Mouse (Mus musculus) midbrain, embryonic 12.5 days (tissue): Measurements from ENCODE around the gene Atic. TPM values are rescaled to one million over a fixed set of nuclear protein-coding genes. Genes with fewer than 3 reads are reported as not detected.
A peak's percentile ranks its signal among the peaks of the same experiment; 100 is the strongest.

Experiments
- ATAC-seq: fragments of 200-750 bp; cut with Nextera tagmentation; 2 replicates; pipeline ENCODE4 v1.8.0; 2017; ENCODE audit warnings: low read depth, moderate TSS enrichment, moderate library complexity; ENCODE audit not compliant: low FRiP score
- H3K27ac ChIP-seq: fragments of 300-500 bp; sonication (generic); replicated peaks from 2 replicates; pipeline ENCODE4 v1.5.1; 2016; ENCODE audit warnings: mild to moderate bottlenecking
- H3K27me3 ChIP-seq: fragments of 300-500 bp; sonication (generic); 2 replicates; pipeline ENCODE4 v1.6.1; 2016; ENCODE audit warnings: mild to moderate bottlenecking
- H3K36me3 ChIP-seq: fragments of 300-500 bp; sonication (generic); 2 replicates; pipeline ENCODE4 v1.6.1; 2016
- H3K4me1 ChIP-seq: fragments of 300-500 bp; sonication (generic); 2 replicates; pipeline ENCODE4 v1.6.1; 2016
- H3K4me2 ChIP-seq: fragments of 300-500 bp; sonication (generic); replicated peaks from 2 replicates; pipeline ENCODE4 v1.6.1; 2016; ENCODE audit warnings: mild to moderate bottlenecking, moderate library complexity
- H3K4me3 ChIP-seq: fragments of 300-500 bp; sonication (generic); 2 replicates; pipeline ENCODE4 v1.5.1; 2016; ENCODE audit warnings: mild to moderate bottlenecking
- H3K9ac ChIP-seq: fragments of 300-500 bp; sonication (generic); replicated peaks from 2 replicates; pipeline ENCODE4 v1.6.1; 2016; ENCODE audit warnings: mild to moderate bottlenecking, moderate library complexity
- H3K9me3 ChIP-seq: fragments of 300-500 bp; sonication (generic); 2 replicates; pipeline ENCODE4 v1.6.1; 2016; ENCODE audit warnings: mild to moderate bottlenecking
- WGBS: fragments of 180-500 bp; shearing (Covaris S2); methylation state at CpG from one replicate; pipeline ENCODE4 v1.1.7; 2016; 5-methylcytosine and 5-hydroxymethylcytosine counted together
- polyA plus RNA-seq: library from polyadenylated mRNA; unstranded; fragments of >200 nt; fragmentation: Nextera tagmentation; extraction: Ambion mirVana; gene quantifications from 2 replicates; pipeline ENCODE4 v1.2.1, GENCODE M21; 2016

Gene Atic
- polyA plus RNA-seq, 1 experiment from 2014 or later, result 34.2 TPM

GRCm38 (mm10) chr1:71605751-71606150 is 48.8 kb downstream of the Atic start:
- H3K27ac ChIP-seq, result no peak overlapping the region
- H3K9ac ChIP-seq, result no peak overlapping the region
- H3K4me1 ChIP-seq, result no peaks in the 10 kb centered on the region
- no peak for ATAC-seq
- no peak overlapping the region for H3K4me3 ChIP-seq
- peaks cover 47% of the 10 kb centered on the region for H3K36me3 ChIP-seq
- peaks cover 13% of the 10 kb centered on the region for H3K27me3 ChIP-seq
- H3K4me2 ChIP-seq, result no peak overlapping the region
- H3K9me3 ChIP-seq, result no peaks in the 10 kb centered on the region
- WGBS, result 89% methylated on average over 2 of the region's 2 CpGs

- Histone ChIP-seq H3K27me3 (peaks cover 23% of the 10 kb centered on the region), H3K27ac (no peak overlapping the region), H3K9ac (no peak overlapping the region), H3K4me3 (no peak overlapping the region), H3K4me2 (no peak overlapping the region), H3K4me1 (no peaks in the 10 kb centered on the region), H3K36me3 (peaks cover 53% of the 10 kb centered on the region), H3K9me3 (no peaks in the 10 kb centered on the region)
- ATAC-seq, result no peak
- 94% methylated on average over 8 of the region's 8 CpGs for WGBS
Measured at GRCm38 (mm10) chr1:71606600-71607325, 49.8 kb downstream of the Atic start.

- Histone ChIP-seq H3K36me3 (peaks cover 65% of the 10 kb centered on the region), H3K9me3 (no peaks in the 10 kb centered on the region), H3K27ac (no peak overlapping the region), H3K4me3 (no peak overlapping the region), H3K27me3 (peaks cover 42% of the 10 kb centered on the region), H3K4me2 (no peak overlapping the region), H3K4me1 (no peaks in the 10 kb centered on the region; the same call in 1 of the 2 replicates), H3K9ac (no peak overlapping the region)
- WGBS, result 97% methylated on average over 37 of the region's 37 CpGs
- no peak for ATAC-seq
Measured at GRCm38 (mm10) chr1:71609057-71609775, 52.3 kb downstream of the Atic start.

- no peak overlapping the region for H3K4me2 ChIP-seq
- WGBS, result 93% methylated on average over 5 of the region's 5 CpGs
- peaks cover 42% of the 10 kb centered on the region for H3K27me3 ChIP-seq
- no peak overlapping the region for H3K4me3 ChIP-seq
- H3K27ac ChIP-seq, result no peak overlapping the region
- no peak overlapping the region for H3K9ac ChIP-seq
- ATAC-seq, result no peak
- H3K9me3 ChIP-seq, result no peaks in the 10 kb centered on the region
- peaks cover 7% of the 10 kb centered on the region for H3K4me1 ChIP-seq
- peaks cover 65% of the 10 kb centered on the region for H3K36me3 ChIP-seq
Measured at GRCm38 (mm10) chr1:71609916-71610315, 53.0 kb downstream of the Atic start.

- Histone ChIP-seq H3K36me3 (peaks cover 48% of the 10 kb centered on the region), H3K9me3 (no peaks in the 10 kb centered on the region), H3K27me3 (peaks cover 56% of the 10 kb centered on the region), H3K4me2 (no peak overlapping the region), H3K9ac (no peak overlapping the region), H3K4me1 (peaks cover 12% of the 10 kb centered on the region), H3K4me3 (no peak overlapping the region), H3K27ac (no peak overlapping the region)
- ATAC-seq, result no peak
- WGBS, result 96% methylated on average over 21 of the region's 21 CpGs
Measured at GRCm38 (mm10) chr1:71612256-71612655, 55.3 kb downstream of the Atic start.

- Histone ChIP-seq H3K4me2 (0 out of 2 replicates have a peak overlapping the region, but pooled peaks have one; percentile 4), H3K4me3 (no peak overlapping the region), H3K27ac (peak overlapping the region; percentile 58), H3K27me3 (peaks cover 72% of the 10 kb centered on the region), H3K36me3 (peaks cover 42% of the 10 kb centered on the region), H3K9ac (no peak overlapping the region), H3K4me1 (peaks cover 12% of the 10 kb centered on the region), H3K9me3 (no peaks in the 10 kb centered on the region)
- WGBS, result 17% methylated on average over 8 of the region's 8 CpGs
- peak; percentile 94 for ATAC-seq
Measured at GRCm38 (mm10) chr1:71614545-71615246, 57.7 kb downstream of the Atic start.

GRCm38 (mm10) chr1:71621526-71621925 is 64.6 kb downstream of the Atic start:
- no peaks in the 10 kb centered on the region for H3K4me1 ChIP-seq
- no peaks in the 10 kb centered on the region for H3K9me3 ChIP-seq
- peaks cover 58% of the 10 kb centered on the region for H3K27me3 ChIP-seq
- no peak for ATAC-seq
- peaks cover 29% of the 10 kb centered on the region for H3K36me3 ChIP-seq
- WGBS, result 97% methylated on average over 2 of the region's 2 CpGs
- H3K9ac ChIP-seq, result no peak overlapping the region
- no peak overlapping the region for H3K4me3 ChIP-seq
- no peak overlapping the region for H3K27ac ChIP-seq
- no peak overlapping the region for H3K4me2 ChIP-seq

GRCm38 (mm10) chr1:71623625-71624024 is 66.7 kb downstream of the Atic start:
- H3K9me3 ChIP-seq, result no peaks in the 10 kb centered on the region
- no peak overlapping the region for H3K4me2 ChIP-seq
- no peak overlapping the region for H3K9ac ChIP-seq
- ATAC-seq, result no peak
- H3K36me3 ChIP-seq, result peaks cover 45% of the 10 kb centered on the region
- no peak overlapping the region for H3K27ac ChIP-seq
- H3K4me1 ChIP-seq, result no peaks in the 10 kb centered on the region
- WGBS, result 95% methylated on average over 6 of the region's 6 CpGs
- H3K27me3 ChIP-seq, result peaks cover 51% of the 10 kb centered on the region
- no peak overlapping the region for H3K4me3 ChIP-seq

Other genes starting within 250 kb of the Atic start
- gene Abca12, start 142.2 kb upstream of the Atic start, polyA plus RNA-seq, result 0.04 and 0.09 TPM in 2 replicates
- 91.1 and 108 TPM in 2 replicates for gene Fn1, start 96.0 kb downstream of the Atic start, polyA plus RNA-seq